Mouse (Mus musculus): ENCODE measurements around the gene Gm17655.

DNA sequence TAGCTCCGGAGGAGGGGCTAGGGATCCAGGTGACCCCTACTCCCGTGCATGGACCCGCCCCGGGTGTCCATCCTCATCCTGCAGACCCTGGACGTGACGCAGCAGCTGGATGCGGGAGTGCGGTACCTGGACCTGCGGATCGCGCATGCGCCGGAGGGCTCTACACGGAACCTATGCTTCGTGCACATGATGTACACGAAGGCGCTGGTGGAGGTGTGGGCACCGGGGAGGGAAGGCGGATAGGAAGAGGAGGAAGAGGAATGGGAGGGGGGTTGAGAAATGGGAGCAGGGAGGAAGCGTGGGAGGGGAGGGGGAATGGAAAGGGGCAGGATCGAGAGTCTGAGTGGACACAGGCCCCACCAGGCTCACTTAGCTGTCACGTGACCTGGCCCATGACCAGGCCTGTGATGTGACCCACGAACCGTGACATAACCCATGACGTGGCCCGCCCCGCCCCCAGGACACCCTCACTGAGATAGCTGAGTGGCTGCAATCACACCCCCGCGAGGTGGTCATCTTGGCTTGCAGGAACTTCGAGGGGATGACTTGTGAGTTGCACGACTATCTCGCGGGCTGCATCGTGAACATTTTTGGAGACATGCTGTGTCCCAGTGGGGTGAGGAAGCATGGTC lies 29.5 kb upstream of the Gm17655 start:
- TF ChIP-seq CTCF (IDR thresholded peaks at IDR 0.05; ENCODE audit: insufficient read depth, low read depth, low read length) (no peak), POLR2A (IDR thresholded peaks at IDR 0.05; ENCODE audit: insufficient read depth, low read depth, low read length) (no peak)
